Mouse (Mus musculus): Measurements from ENCODE around the gene Clmp. TPM values are rescaled to one million over a fixed set of nuclear protein-coding genes. Genes with fewer than 3 reads are reported as not detected.

Gene Clmp
- polyA plus RNA-seq, 1 experiment from 2014 or later = 65.3 TPM

DNA sequence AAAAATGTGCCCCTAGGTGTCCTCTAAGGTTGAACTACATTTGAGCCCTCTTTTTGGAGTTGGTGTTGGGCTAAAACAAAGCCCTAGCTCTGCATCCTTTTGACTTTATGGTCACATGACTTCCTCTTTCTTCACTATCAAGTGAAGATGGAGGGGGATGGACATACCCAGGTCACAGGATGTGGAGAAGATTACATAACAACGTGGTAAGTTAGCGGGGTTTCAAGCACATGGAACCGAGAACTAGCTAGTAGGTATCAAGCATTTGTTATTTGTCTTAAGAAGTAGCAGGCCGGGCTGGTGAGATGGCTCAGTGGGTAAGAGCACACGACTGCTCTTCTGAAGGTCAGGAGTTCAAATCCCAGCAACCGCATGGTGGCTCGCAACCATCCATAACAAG lies 128.3 kb downstream of the Clmp start:
- Histone ChIP-seq H3K27me3 (replicated peaks) (no peaks in the 10 kb centered on the region), H3K27ac (no peak overlapping the region), H3K4me1 (no peaks in the 10 kb centered on the region), H3K4me3 (no peak overlapping the region), H3K9me3 (no peaks in the 10 kb centered on the region), H3K36me3 (peaks cover 6% of the 10 kb centered on the region), H3K9ac (no peak overlapping the region), H3K4me2 (replicated peaks) (no peak overlapping the region)
- 88% methylated on average over 7 of the region's 7 CpGs for WGBS
- no peak for ATAC-seq (ENCODE audit: low FRiP score, low read depth)

DNA sequence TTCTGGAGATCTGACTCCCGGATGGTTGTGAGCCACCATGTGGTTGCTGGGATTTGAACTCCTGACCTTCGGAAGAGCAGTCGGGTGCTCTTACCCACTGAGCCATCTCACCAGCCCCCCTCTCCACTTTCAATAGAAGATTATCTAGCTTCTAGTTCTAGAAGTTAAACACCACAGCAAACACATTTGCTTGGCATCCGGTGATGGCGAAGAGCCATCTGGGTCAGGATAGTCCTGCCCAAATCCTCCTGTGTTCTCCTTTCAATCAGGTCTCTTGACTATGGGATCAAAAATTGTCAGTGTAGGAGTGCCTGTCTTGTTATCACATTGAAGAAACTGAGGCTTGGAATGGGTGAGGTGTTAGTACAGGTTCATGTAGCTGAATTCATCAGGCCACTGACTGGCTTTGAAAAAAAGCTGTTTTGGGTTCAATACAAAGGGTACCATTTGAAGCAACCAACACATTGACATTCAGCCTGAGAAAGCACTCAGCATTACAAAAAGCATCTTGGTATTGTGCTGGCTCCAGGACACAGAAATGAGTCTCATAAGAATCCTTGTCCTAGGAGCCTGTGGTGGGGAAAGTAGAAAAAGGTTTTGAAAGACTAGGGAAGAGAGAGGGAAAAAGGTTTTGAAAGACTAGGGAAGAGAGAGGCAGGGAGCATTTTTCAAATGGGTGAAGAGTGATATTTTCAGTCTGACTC lies 131.7 kb downstream of the Clmp start:
- H3K4me3 ChIP-seq = no peak overlapping the region
- H3K27me3 ChIP-seq (replicated peaks) = no peaks in the 10 kb centered on the region
- 85% methylated on average over 5 of the region's 5 CpGs for WGBS
- no peak overlapping the region for H3K9ac ChIP-seq
- H3K4me1 ChIP-seq = peaks cover 9% of the 10 kb centered on the region
- no peak for ATAC-seq (ENCODE audit: low FRiP score, low read depth)
- H3K4me2 ChIP-seq (replicated peaks) = no peak overlapping the region
- H3K27ac ChIP-seq = no peak overlapping the region
- peaks cover 3% of the 10 kb centered on the region; the same call in 1 of the 2 replicates for H3K36me3 ChIP-seq
- no peaks in the 10 kb centered on the region for H3K9me3 ChIP-seq

- 53% methylated on average over 6 of the region's 6 CpGs for WGBS
- Histone ChIP-seq H3K27ac (no peak overlapping the region), H3K4me1 (peaks cover 10% of the 10 kb centered on the region), H3K9ac (no peak overlapping the region), H3K4me3 (no peak overlapping the region), H3K9me3 (no peaks in the 10 kb centered on the region), H3K36me3 (no peaks in the 10 kb centered on the region), H3K4me2 (replicated peaks) (no peak overlapping the region), H3K27me3 (replicated peaks) (no peaks in the 10 kb centered on the region)
- ATAC-seq (ENCODE audit: low FRiP score, low read depth) = no peak
Observed at GRCm38 (mm10) chr9:40825601-40826000, 139.8 kb downstream of the Clmp start.

- H3K4me3 ChIP-seq = no peak overlapping the region
Observed at GRCm38 (mm10) chr9:40827366-40827765, 141.6 kb downstream of the Clmp start.

GRCm38 (mm10) chr9:40834569-40834968 lies 148.8 kb downstream of the Clmp start:
- H3K4me1 ChIP-seq = no peaks in the 10 kb centered on the region
- no peak overlapping the region for H3K4me2 ChIP-seq (replicated peaks)
- no peaks in the 10 kb centered on the region for H3K9me3 ChIP-seq
- WGBS = 9% methylated on average over 12 of the region's 12 CpGs
- H3K36me3 ChIP-seq = no peaks in the 10 kb centered on the region
- no peak for ATAC-seq (ENCODE audit: low FRiP score, low read depth)
- no peak overlapping the region for H3K9ac ChIP-seq
- no peak overlapping the region for H3K27ac ChIP-seq
- no peak overlapping the region for H3K4me3 ChIP-seq
- H3K27me3 ChIP-seq (replicated peaks) = no peaks in the 10 kb centered on the region

More at GRCm38 (mm10) chr9:40827366-40827765, 141.6 kb downstream of the Clmp start:
- Histone ChIP-seq H3K4me2 (replicated peaks) (no peak overlapping the region), H3K27me3 (replicated peaks) (no peaks in the 10 kb centered on the region), H3K9me3 (no peaks in the 10 kb centered on the region), H3K4me1 (peaks cover 1% of the 10 kb centered on the region; the same call in 1 of the 2 replicates), H3K27ac (no peak overlapping the region), H3K36me3 (no peaks in the 10 kb centered on the region), H3K9ac (no peak overlapping the region)
- WGBS = 77% methylated on average over 4 of the region's 4 CpGs
- no peak for ATAC-seq (ENCODE audit: low FRiP score, low read depth)

Other genes with a start within 250 kb of the Clmp start
- gene Gramd1b, start 154.6 kb upstream of the Clmp start, polyA plus RNA-seq (2016; fragmentation: Nextera tagmentation; extraction: Ambion mirVana) = 6.1 and 6.3 TPM in 2 replicates
- gene Gm21915, start 15.3 kb upstream of the Clmp start, polyA plus RNA-seq (2016; fragmentation: Nextera tagmentation; extraction: Ambion mirVana) = not detected in 2 replicates
- gene Hspa8, start 115.0 kb downstream of the Clmp start, polyA plus RNA-seq (2016; fragmentation: Nextera tagmentation; extraction: Ambion mirVana) = 2,593 and 2,648 TPM in 2 replicates
- gene Bsx, start 188.2 kb downstream of the Clmp start, polyA plus RNA-seq (2016; fragmentation: Nextera tagmentation; extraction: Ambion mirVana) = not detected in 2 replicates

All from neural tube, embryonic 12.5 days (tissue).